Mouse (Mus musculus) cortical plate, adult 2 months (tissue): ENCODE results near the gene Fsip1.

Experiments used
- CTCF ChIP-seq: fragments of 200-500 bp; IDR thresholded peaks from 2 replicates; pipeline ENCODE4 v1.5.1; 2011; ENCODE audit warnings: mild to moderate bottlenecking, control low read depth, low read length; ENCODE audit not compliant: insufficient read depth; ENCODE audit errors: extremely low read depth
- POLR2A ChIP-seq: fragments of 200-500 bp; IDR thresholded peaks from 2 replicates; pipeline ENCODE4 v1.6.1; 2011; ENCODE audit warnings: mild to moderate bottlenecking, low read length, control low read depth; ENCODE audit not compliant: insufficient read depth; ENCODE audit errors: extremely low read depth

DNA sequence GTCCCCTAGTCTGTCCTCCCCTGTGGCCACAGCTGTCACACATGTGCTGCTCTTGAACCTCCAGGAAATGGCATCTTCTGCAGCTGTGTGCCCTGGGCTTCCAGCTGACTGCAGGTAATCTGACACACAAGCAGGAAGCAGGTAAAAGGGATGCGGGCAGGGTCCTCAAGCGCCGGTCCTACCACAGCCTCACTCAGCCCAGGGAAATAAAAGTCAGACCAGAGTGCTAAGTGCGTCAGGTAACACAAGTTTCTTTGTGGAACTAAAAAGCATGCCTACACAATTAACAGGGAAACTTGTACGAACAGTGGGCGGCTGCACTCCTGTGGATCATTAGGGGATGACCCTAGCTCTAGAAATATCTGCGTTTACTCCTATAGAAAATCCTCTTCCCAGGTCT is 20.6 kb downstream of the Fsip1 start:
- TF ChIP-seq CTCF (no peak), POLR2A (no peak)
